Mouse (Mus musculus) ES-E14 (cell line): ENCODE measurements around the gene Plk2. TPM values are rescaled to one million over a fixed set of nuclear protein-coding genes. Genes with fewer than 3 reads are reported as not detected.

Experiments
- DNase-seq: peaks from one replicate; pipeline ENCODE4 v3.0.0-alpha.2; 2013; ENCODE audit warnings: low read depth, low spot score
- H3K27ac ChIP-seq: 2 replicates; pipeline ENCODE4 v1.5.1; 2012; ENCODE audit warnings: low read depth, mild to moderate bottlenecking, low read length, moderate library complexity, mixed read lengths; ENCODE audit not compliant: poor library complexity, insufficient read depth, severe bottlenecking
- H3K36me3 ChIP-seq: 2 replicates; pipeline ENCODE4 v1.6.1; 2012; ENCODE audit warnings: mild to moderate bottlenecking, low read length, moderate library complexity, mixed read lengths; ENCODE audit not compliant: control insufficient read depth, poor library complexity, insufficient read depth, severe bottlenecking
- H3K4me1 ChIP-seq, 2 experiments: fragments of 150-350 bp in 1 of 2; sonication (generic) in 1 of 2; 2 replicates each; pipeline ENCODE4 v1.6.1; 2012; ENCODE audit warnings: low read length in 2 of 2, mild to moderate bottlenecking in 1 of 2, mixed read lengths in 1 of 2; ENCODE audit not compliant: control insufficient read depth in 2 of 2, insufficient read depth in 2 of 2, poor library complexity in 1 of 2
- H3K4me3 ChIP-seq, 2 experiments: fragments of 150-350 bp in 1 of 2; sonication (generic) in 1 of 2; 2 replicates each; pipeline ENCODE4 v1.5.1; 2012; ENCODE audit warnings: low read length in 2 of 2, low read depth in 1 of 2, mild to moderate bottlenecking in 1 of 2, mixed read lengths in 1 of 2; ENCODE audit not compliant: insufficient read depth in 1 of 2, poor library complexity in 1 of 2, severe bottlenecking in 1 of 2
- H3K9ac ChIP-seq: 2 replicates; pipeline ENCODE4 v1.6.1; 2012; ENCODE audit warnings: low read depth, mild to moderate bottlenecking, low read length, mixed read lengths; ENCODE audit not compliant: poor library complexity, insufficient read depth, severe bottlenecking
- H3K9me3 ChIP-seq: fragments of 150-350 bp; sonication (generic); 2 replicates; pipeline ENCODE4 v1.6.1; 2012; ENCODE audit warnings: low read depth, mild to moderate bottlenecking, low read length; ENCODE audit not compliant: control insufficient read depth, insufficient read depth
- CHD2 ChIP-seq: IDR thresholded peaks from 2 replicates; pipeline ENCODE4 v1.6.1; 2014; ENCODE audit warnings: mild to moderate bottlenecking, low read depth, low read length, inconsistent platforms
- HCFC1 ChIP-seq: IDR thresholded peaks from 2 replicates; pipeline ENCODE4 v1.6.1; 2012; ENCODE audit warnings: low read length, inconsistent platforms, borderline replicate concordance; ENCODE audit not compliant: insufficient read depth
- MAFK ChIP-seq: IDR thresholded peaks from 2 replicates; pipeline ENCODE4 v1.6.1; 2014; ENCODE audit warnings: mild to moderate bottlenecking, low read depth, low read length, inconsistent platforms; ENCODE audit not compliant: insufficient read depth
- ZC3H11A ChIP-seq: IDR thresholded peaks from 2 replicates; pipeline ENCODE4 v1.6.1; 2012; ENCODE audit warnings: low read depth, mild to moderate bottlenecking, inconsistent platforms, low read length, borderline replicate concordance
- ZNF384 ChIP-seq: IDR thresholded peaks from 2 replicates; pipeline ENCODE4 v1.6.1; 2012; ENCODE audit warnings: low read depth, low read length, inconsistent platforms
- in situ Hi-C, 2 experiments: fragments of 600-800 bp; cut with MboI; formaldehyde crosslinking; loops; one replicate each; pipeline ENCODE4 v1.15.1; 2025; ENCODE audit warnings: low sequenced_read_pairs in 2 of 2, inconsistent platforms in 1 of 2; ENCODE audit not compliant: unreplicated experiment in 2 of 2
- total RNA-seq: library from RNA; depleted of rRNA; stranded (reverse); fragments of 300-350 nt; gene quantifications from 2 replicates; pipeline ENCODE4 v1.2.3, GENCODE M21; 2012; rRNA removed

Gene Plk2
- total RNA-seq, 1 experiment = 118 TPM

DNA sequence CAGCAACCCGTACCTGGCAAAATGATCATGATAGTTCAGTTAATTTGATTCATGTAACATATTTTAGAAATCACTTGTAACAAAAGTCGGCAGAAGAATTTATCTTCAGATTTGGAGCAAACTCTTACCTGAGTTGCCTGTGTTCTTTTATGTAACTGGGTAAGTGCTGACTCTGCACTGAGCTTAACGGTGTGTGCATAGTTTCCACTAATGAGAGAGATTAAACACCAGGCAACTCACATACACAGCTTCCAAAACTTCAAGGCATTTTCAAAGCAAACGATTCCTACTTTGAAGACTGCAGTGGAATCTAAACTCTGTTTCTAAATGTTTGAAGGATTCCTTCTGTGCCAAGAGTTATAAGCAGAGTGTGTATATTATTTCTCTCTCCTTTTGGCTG is 49.5 kb downstream of the Plk2 start:
- no peaks in the 10 kb centered on the region for H3K9me3 ChIP-seq
- TF ChIP-seq ZC3H11A (no peak), ZNF384 (no peak), MAFK (no peak), HCFC1 (no peak), CHD2 (no peak)
- no peaks in the 10 kb centered on the region for H3K4me1 ChIP-seq
- H3K27ac ChIP-seq = no peak overlapping the region
- in situ Hi-C loops = no loop called here
- no peak for DNase-seq
- no peak overlapping the region for H3K9ac ChIP-seq
- no peak overlapping the region for H3K4me3 ChIP-seq
- no peaks in the 10 kb centered on the region for H3K36me3 ChIP-seq

DNA sequence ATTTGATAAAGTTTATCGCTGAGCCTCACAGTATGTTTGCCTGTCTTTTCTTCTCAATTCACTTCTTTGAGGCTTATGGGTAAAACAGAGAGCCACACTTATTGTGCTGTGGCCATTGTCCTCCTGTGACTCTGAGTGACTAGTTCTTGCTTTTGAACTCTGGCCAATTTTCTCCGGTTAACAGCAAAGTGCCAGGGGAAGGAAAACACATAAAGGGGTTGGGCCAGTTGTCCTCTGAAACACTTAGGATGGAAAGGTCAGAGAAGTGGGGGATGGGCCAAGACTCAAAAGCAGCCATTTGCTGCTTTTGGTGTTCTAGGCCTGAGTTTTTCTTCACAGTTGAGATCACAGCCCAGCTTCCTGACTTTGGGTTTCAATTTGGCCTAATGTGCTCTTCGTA is 50.0 kb downstream of the Plk2 start:
- Histone ChIP-seq H3K9me3 (no peaks in the 10 kb centered on the region), H3K27ac (no peak overlapping the region)
- no peak for DNase-seq

DNA sequence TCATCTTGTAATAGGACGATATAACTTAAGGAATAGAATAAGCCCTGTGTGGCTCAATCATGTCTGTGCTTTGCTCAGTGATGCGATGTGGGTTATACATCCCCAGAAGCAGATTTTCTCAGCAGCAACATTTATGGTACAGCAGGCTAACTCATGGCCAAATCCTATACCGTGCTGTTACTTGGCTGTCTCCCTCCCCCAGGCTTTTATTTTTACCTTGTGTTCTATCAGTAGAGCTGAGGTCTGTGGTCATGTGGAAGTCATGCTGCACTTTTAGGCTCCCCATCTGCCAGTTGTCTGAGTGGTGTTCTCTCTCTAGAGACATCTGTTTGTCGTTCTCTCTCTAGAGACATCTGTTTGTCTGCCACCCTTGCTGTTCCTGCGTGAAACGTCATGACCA is 51.6 kb downstream of the Plk2 start:
- H3K9me3 ChIP-seq = no peaks in the 10 kb centered on the region
- no peak for DNase-seq
- H3K36me3 ChIP-seq = no peaks in the 10 kb centered on the region
- TF ChIP-seq MAFK (no peak), ZC3H11A (no peak)
- H3K4me3 ChIP-seq = no peak overlapping the region
- no peaks in the 10 kb centered on the region for H3K4me1 ChIP-seq
- H3K9ac ChIP-seq = no peak overlapping the region
- in situ Hi-C loops = no loop called here
- no peak overlapping the region for H3K27ac ChIP-seq

More for the DNA sequence above, 50.0 kb downstream of the Plk2 start:
- in situ Hi-C loops = no loop called here
- Histone ChIP-seq H3K9ac (no peak overlapping the region), H3K4me3 (no peak overlapping the region), H3K4me1 (no peaks in the 10 kb centered on the region), H3K36me3 (no peaks in the 10 kb centered on the region)
- TF ChIP-seq MAFK (no peak), HCFC1 (no peak), ZNF384 (no peak), ZC3H11A (no peak), CHD2 (no peak)

DNA sequence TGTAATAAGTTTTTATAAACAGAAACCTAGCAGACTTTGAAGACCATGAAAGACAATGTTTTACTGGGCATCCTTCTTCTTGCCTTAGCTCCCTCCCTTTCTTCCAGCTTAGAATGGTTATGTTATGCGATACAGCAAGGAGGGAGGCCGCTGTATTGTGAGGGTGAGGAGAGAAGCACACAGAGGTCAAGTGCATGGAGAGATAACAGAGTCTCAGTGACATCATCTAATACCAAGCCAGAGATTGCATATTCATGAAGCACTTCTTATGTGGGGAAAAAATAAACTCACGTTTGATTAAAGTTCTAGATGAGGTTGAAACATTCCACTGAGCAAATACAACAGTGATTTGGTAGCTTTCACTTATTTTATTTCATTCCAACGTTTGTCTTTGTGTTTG is 55.2 kb downstream of the Plk2 start:
- Histone ChIP-seq H3K27ac (no peak overlapping the region), H3K9ac (no peak overlapping the region), H3K36me3 (no peaks in the 10 kb centered on the region), H3K4me1 (no peaks in the 10 kb centered on the region), H3K9me3 (no peaks in the 10 kb centered on the region), H3K4me3 (no peak overlapping the region)
- DNase-seq = no peak
- no peak for TF ChIP-seq HCFC1
- TF ChIP-seq ZNF384 = no peak
- no peak for TF ChIP-seq ZC3H11A
- TF ChIP-seq MAFK = no peak
- no peak for TF ChIP-seq CHD2
- in situ Hi-C loops = no loop called here

Other genes with a start within 250 kb of the Plk2 start
- 0.05 TPM in 1 of 2 replicates, not detected in the other for gene Rab3c, start 114.0 kb upstream of the Plk2 start, total RNA-seq
- gene Gapt, start 37.8 kb upstream of the Plk2 start, total RNA-seq = not detected in 2 replicates